ENCODE assay signal across 8 mouse cellular contexts in genomic region chr3:89183058-89183958, GRCm38 (mm10). TPM values are rescaled to one million over a fixed set of nuclear protein-coding genes. Genes with fewer than 3 reads are reported as not detected.
DNase-seq lines count a peak whose midpoint lies in the region; TF ChIP-seq lines count a peak whose summit lies in the region.

Fam189b (plus strand) TSS chr3:89183143.

- intact Hi-C loops in gastrocnemius, postnatal 14 days (cut with DNase I; ENCODE audit: low total_unique reads): no loop called here
- intact Hi-C loops in left cerebral cortex, adult 2 months (cut with DNase I): no loop called here

- TF ChIP-seq CTCF in left cerebral cortex, adult 2 months (IDR thresholded peaks at IDR 0.05): no peak; the same call in 1 of the 2 replicates

- H3K4me3 ChIP-seq in left cerebral cortex, adult 2 months: peak within 1 kb of the TSS; percentile 92

- peak; percentile 71 for DNase-seq in adrenal gland, adult 18-20 months (ENCODE audit: low spot score in 2 of 2)
- peak; percentile 92 for DNase-seq in embryo, embryonic 11 days
- peak; percentile 87 for DNase-seq in gastrocnemius, postnatal 14 days
- peak; percentile 79 for DNase-seq in induced T-regulatory cell, adult 2 months (ENCODE audit: low read depth)
- DNase-seq in left cerebral cortex, adult 2 months (ENCODE audit: extremely low spot score in 1 of 2, low spot score in 2 of 2): peak; percentile 91 to 93
- peak; percentile 86 to 89 for DNase-seq in lung, postnatal 4 days
- peak; percentile 95 for DNase-seq in right cerebral cortex, adult 18-20 months
- DNase-seq in urinary bladder, postnatal 36 days (ENCODE audit: low spot score in 2 of 2): peak; percentile 77 to 86

- peak within 1 kb of the TSS; percentile 98 for H3K27ac ChIP-seq in left cerebral cortex, adult 2 months

RNA-seq across cellular contexts. Expression of gene Fam189b, which starts in this region (rescaled TPM):
- total RNA-seq in adrenal gland, adult 18-20 months (2021): 10 to 100 TPM; 15.4 to 16.2 TPM
- 10 to 100 TPM; 10.7 to 12.6 TPM for total RNA-seq in gastrocnemius, postnatal 14 days (2021)
- 10 to 100 TPM; 56.9 to 60.4 TPM for total RNA-seq in left cerebral cortex, adult 2 months (2021)

Comparison
In these comparisons a context has a peak if more than half of its experiments do, and no peak if none do; other contexts are left out.
1. Peak in every context shown above with its lines: DNase-seq, H3K4me3 ChIP-seq and H3K27ac ChIP-seq.